Mouse (Mus musculus): ENCODE measurements around the gene Pax5. TPM values are rescaled to one million over a fixed set of nuclear protein-coding genes. Genes with fewer than 3 reads are reported as not detected.
"Not testable (repeated sequence)": the region's sequence is repeated elsewhere in the genome, so short reads cannot be mapped to it uniquely, and the experiment has no call there.

Gene Pax5
- 1 to 10 TPM in 1 of 2 experiments, under 1 TPM in 1; 0.38 to 3.2 TPM for polyA plus RNA-seq (2017; shearing (Covaris generic))

GRCm38 (mm10) chr4:44709740-44710700 is at the start of gene Pax5:
TSS of gene Pax5 (minus strand) at chr4:44710487.
- no peak for ATAC-seq

GRCm38 (mm10) chr4:44757131-44757530 is 46.8 kb upstream of the Pax5 start:
- ATAC-seq: not testable (repeated sequence)

GRCm38 (mm10) chr4:44756134-44756951 is 46.1 kb upstream of the Pax5 start:
- ATAC-seq: peak; percentile 91

- peak; percentile 54 for ATAC-seq
These were observed 45.4 kb upstream of the Pax5 start, which contains the start of gene Zcchc7 for GRCm38 (mm10) chr4:44755553-44756133. TSS of gene Zcchc7 (plus strand) at chr4:44755877.

GRCm38 (mm10) chr4:44740471-44740870 is 30.2 kb upstream of the Pax5 start:
- ATAC-seq: no peak

GRCm38 (mm10) chr4:44721237-44721636 is 10.9 kb upstream of the Pax5 start:
- ATAC-seq: no peak

- no peak for ATAC-seq
These were observed 9.8 kb upstream of the Pax5 start for GRCm38 (mm10) chr4:44720046-44720445.

- no peak for ATAC-seq
These were observed 7.4 kb upstream of the Pax5 start for GRCm38 (mm10) chr4:44717676-44718075.

- no peak for ATAC-seq
These were observed 6.1 kb upstream of the Pax5 start for GRCm38 (mm10) chr4:44716391-44716790.

GRCm38 (mm10) chr4:44715621-44716160 is 5.4 kb upstream of the Pax5 start:
- no peak for ATAC-seq

GRCm38 (mm10) chr4:44714111-44714621 is 3.9 kb upstream of the Pax5 start:
- no peak for ATAC-seq

GRCm38 (mm10) chr4:44713554-44714051 is 3.3 kb upstream of the Pax5 start:
- ATAC-seq: no peak

- no peak for ATAC-seq
These were observed 2.7 kb upstream of the Pax5 start for GRCm38 (mm10) chr4:44712786-44713553.

GRCm38 (mm10) chr4:44712051-44712700 is 1.9 kb upstream of the Pax5 start:
- no peak for ATAC-seq

GRCm38 (mm10) chr4:44711136-44711900 is 1.0 kb upstream of the Pax5 start:
- no peak for ATAC-seq

GRCm38 (mm10) chr4:44710701-44711097 is 412 bp upstream of the Pax5 start:
- no peak for ATAC-seq

- ATAC-seq: no peak
These were observed 1.1 kb downstream of the Pax5 start for GRCm38 (mm10) chr4:44709091-44709695.

GRCm38 (mm10) chr4:44708311-44708710 is 2.0 kb downstream of the Pax5 start:
- ATAC-seq: no peak

GRCm38 (mm10) chr4:44706865-44707264 is 3.4 kb downstream of the Pax5 start:
- no peak for ATAC-seq

- no peak for ATAC-seq
These were observed 4.3 kb downstream of the Pax5 start for GRCm38 (mm10) chr4:44705967-44706366.
